Mouse (Mus musculus) MEL (cell line): ENCODE data around the gene Dph1. TPM values are rescaled to one million over a fixed set of nuclear protein-coding genes. Genes with fewer than 3 reads are reported as not detected.

ENCODE experiments used
- DNase-seq: peaks from one replicate; pipeline ENCODE4 v3.0.0; 2011; ENCODE audit warnings: low read depth, low spot score
- H3K27ac ChIP-seq: 2 replicates; pipeline ENCODE4 v1.5.1; 2012; ENCODE audit warnings: low read depth, mild to moderate bottlenecking, control low read depth, low read length, moderate library complexity; ENCODE audit not compliant: control insufficient read depth
- H3K27me3 ChIP-seq, 2 experiments: fragments of 150-350 bp in 1 of 2; sonication (generic) in 1 of 2; 2 replicates each; pipeline ENCODE4 v1.6.1; 2012; ENCODE audit warnings: low read length in 2 of 2, mild to moderate bottlenecking in 2 of 2, improper control_type of control experiment in 1 of 2, moderate library complexity in 1 of 2; ENCODE audit not compliant: insufficient read depth in 2 of 2, control insufficient read depth in 1 of 2
- H3K36me3 ChIP-seq, 2 experiments: 2 replicates each; pipeline ENCODE4 v1.6.1; 2012 to 2014; ENCODE audit warnings: low read length in 2 of 2, improper control_type of control experiment in 1 of 2, inconsistent platforms in 1 of 2, mild to moderate bottlenecking in 1 of 2; ENCODE audit not compliant: insufficient read depth in 2 of 2, control insufficient read depth in 1 of 2
- H3K4me1 ChIP-seq, 2 experiments: fragments of 150-350 bp in 1 of 2; sonication (generic) in 1 of 2; 2 replicates each; pipeline ENCODE4 v1.6.1; 2012; ENCODE audit warnings: low read length in 2 of 2, improper control_type of control experiment in 1 of 2, mild to moderate bottlenecking in 1 of 2; ENCODE audit not compliant: insufficient read depth in 2 of 2, control insufficient read depth in 1 of 2
- H3K4me3 ChIP-seq, 2 experiments: fragments of 150-350 bp in 1 of 2; sonication (generic) in 1 of 2; 2 replicates each; pipeline ENCODE4 v1.5.1; 2012; ENCODE audit warnings: low read depth in 2 of 2, low read length in 2 of 2, mild to moderate bottlenecking in 2 of 2, moderate library complexity in 2 of 2, control low read depth in 1 of 2, improper control_type of control experiment in 1 of 2; ENCODE audit not compliant: control insufficient read depth in 1 of 2, insufficient read depth in 1 of 2
- H3K79me2 ChIP-seq: 2 replicates; pipeline ENCODE4 v1.6.1; 2012; ENCODE audit warnings: mild to moderate bottlenecking, low read length, moderate library complexity; ENCODE audit not compliant: control insufficient read depth, poor library complexity, insufficient read depth
- H3K9ac ChIP-seq: 2 replicates; pipeline ENCODE4 v1.6.1; 2012; ENCODE audit warnings: low read depth, mild to moderate bottlenecking, control low read depth, low read length, moderate library complexity; ENCODE audit not compliant: control insufficient read depth, poor library complexity, severe bottlenecking
- H3K9me3 ChIP-seq: fragments of 150-350 bp; sonication (generic); replicated peaks from 2 replicates; pipeline ENCODE4 v1.6.1; 2012; ENCODE audit warnings: mild to moderate bottlenecking, low read length, improper control_type of control experiment, moderate library complexity; ENCODE audit not compliant: insufficient read depth
- BHLHE40 ChIP-seq: IDR thresholded peaks from 2 replicates; pipeline ENCODE4 v1.6.1; 2012; ENCODE audit warnings: low read depth, mild to moderate bottlenecking, inconsistent platforms, low read length, improper control_type of control experiment, borderline replicate concordance
- CHD2 ChIP-seq: IDR thresholded peaks from 2 replicates; pipeline ENCODE4 v1.6.1; 2011; ENCODE audit warnings: low read length, improper control_type of control experiment
- CTCF ChIP-seq, 3 experiments: IDR thresholded peaks in 2 of 3; conservative IDR thresholded peaks in 1 of 3; 2 replicates each; pipeline ENCODE4 v1.5.1; 2011 to 2012; ENCODE audit warnings: low read length in 3 of 3, low read depth in 2 of 3, mild to moderate bottlenecking in 2 of 3, improper control_type of control experiment in 1 of 3, inconsistent platforms in 1 of 3, mixed read lengths in 1 of 3, moderate library complexity in 1 of 3; ENCODE audit not compliant: control insufficient read depth in 1 of 3, insufficient read depth in 1 of 3, poor library complexity in 1 of 3, severe bottlenecking in 1 of 3
- E2F4 ChIP-seq: IDR thresholded peaks from 2 replicates; pipeline ENCODE4 v1.6.1; 2011; ENCODE audit warnings: low read depth, low read length, improper control_type of control experiment, borderline replicate concordance
- ELF1 ChIP-seq: IDR thresholded peaks from 2 replicates; pipeline ENCODE4 v1.6.1; 2014; ENCODE audit warnings: low read depth, mild to moderate bottlenecking, inconsistent platforms, low read length, improper control_type of control experiment, moderate library complexity
- EP300 ChIP-seq, 2 experiments: IDR thresholded peaks; 2 replicates each; pipeline ENCODE4 v1.6.1; 2011; ENCODE audit warnings: improper control_type of control experiment in 2 of 2, low read length in 2 of 2, low read depth in 1 of 2, mild to moderate bottlenecking in 1 of 2
- GATA1 ChIP-seq: IDR thresholded peaks from 2 replicates; pipeline ENCODE4 v1.6.1; 2011; ENCODE audit warnings: low read depth, low read length, improper control_type of control experiment
- JUND ChIP-seq: IDR thresholded peaks from 2 replicates; pipeline ENCODE4 v1.6.1; 2011; ENCODE audit warnings: low read depth, mild to moderate bottlenecking, improper control_type of control experiment, low read length
- MAFK ChIP-seq: IDR thresholded peaks from 2 replicates; pipeline ENCODE4 v1.6.1; 2011; ENCODE audit warnings: low read depth, mild to moderate bottlenecking, low read length, improper control_type of control experiment, borderline replicate concordance
- MEF2A ChIP-seq: IDR thresholded peaks from 2 replicates; pipeline ENCODE4 v1.6.1; 2014; ENCODE audit warnings: low read depth, mild to moderate bottlenecking, inconsistent platforms, low read length, improper control_type of control experiment; ENCODE audit not compliant: poor library complexity, insufficient replicate concordance, severe bottlenecking; ENCODE audit errors: extremely low read depth
- MXI1 ChIP-seq: IDR thresholded peaks from 2 replicates; pipeline ENCODE4 v1.6.1; 2011; ENCODE audit warnings: mild to moderate bottlenecking, low read depth, low read length, improper control_type of control experiment
- MYC ChIP-seq: IDR thresholded peaks from 2 replicates; pipeline ENCODE4 v1.6.1; 2011; ENCODE audit warnings: low read depth, mild to moderate bottlenecking, low read length, improper control_type of control experiment, moderate library complexity
- NRF1 ChIP-seq: IDR thresholded peaks from 2 replicates; pipeline ENCODE4 v1.6.1; 2014; ENCODE audit warnings: low read depth, mild to moderate bottlenecking, inconsistent platforms, low read length, improper control_type of control experiment, moderate library complexity; ENCODE audit not compliant: poor library complexity, insufficient read depth, severe bottlenecking
- RAD21 ChIP-seq: IDR thresholded peaks from 2 replicates; pipeline ENCODE4 v1.6.1; 2011; ENCODE audit warnings: mild to moderate bottlenecking, low read depth, low read length, improper control_type of control experiment
- RCOR1 ChIP-seq: IDR thresholded peaks from 2 replicates; pipeline ENCODE4 v1.6.1; 2012; ENCODE audit warnings: low read depth, mild to moderate bottlenecking, inconsistent platforms, low read length, improper control_type of control experiment
- SMC3 ChIP-seq: IDR thresholded peaks from 2 replicates; pipeline ENCODE4 v1.6.1; 2011; ENCODE audit warnings: low read depth, low read length, improper control_type of control experiment
- TAL1 ChIP-seq: IDR thresholded peaks from 2 replicates; pipeline ENCODE4 v1.6.1; 2012; ENCODE audit warnings: mild to moderate bottlenecking, inconsistent platforms, low read length, moderate library complexity, mixed read lengths
- USF2 ChIP-seq, 2 experiments: IDR thresholded peaks; 2 replicates each; pipeline ENCODE4 v1.6.1; 2011 to 2012; ENCODE audit warnings: improper control_type of control experiment in 2 of 2, low read length in 2 of 2, borderline replicate concordance in 1 of 2, inconsistent platforms in 1 of 2, low read depth in 1 of 2, mild to moderate bottlenecking in 1 of 2; ENCODE audit not compliant: insufficient read depth in 1 of 2
- ZKSCAN1 ChIP-seq: IDR thresholded peaks from 2 replicates; pipeline ENCODE4 v1.6.1; 2012; ENCODE audit warnings: low read depth, mild to moderate bottlenecking, inconsistent platforms, low read length, improper control_type of control experiment, moderate library complexity
- polyA plus RNA-seq, 2 experiments: library from polyadenylated mRNA; stranded (reverse) in 1 of 2; unstranded in 1 of 2; fragments of >175 nt in 1 of 2; fragments of >200 nt in 1 of 2; gene quantifications; 2 replicates each; pipeline versions ENCODE4 v1.2.1 to v1.2.4; 2012; ENCODE audit warnings: low replicate concordance in 2 of 2, low read depth in 1 of 2; ENCODE audit not compliant: insufficient read length in 2 of 2, insufficient read depth in 1 of 2, missing spikeins in 1 of 2
- total RNA-seq: library from RNA; depleted of rRNA; stranded (reverse); fragments of 300-350 nt; gene quantifications from 2 replicates; pipeline ENCODE4 v1.2.3, GENCODE M21; 2012

The Dph1 gene
- total and polyA plus RNA-seq, 3 experiments, result 58.4 to 59.5 TPM; not detected in 1

DNA sequence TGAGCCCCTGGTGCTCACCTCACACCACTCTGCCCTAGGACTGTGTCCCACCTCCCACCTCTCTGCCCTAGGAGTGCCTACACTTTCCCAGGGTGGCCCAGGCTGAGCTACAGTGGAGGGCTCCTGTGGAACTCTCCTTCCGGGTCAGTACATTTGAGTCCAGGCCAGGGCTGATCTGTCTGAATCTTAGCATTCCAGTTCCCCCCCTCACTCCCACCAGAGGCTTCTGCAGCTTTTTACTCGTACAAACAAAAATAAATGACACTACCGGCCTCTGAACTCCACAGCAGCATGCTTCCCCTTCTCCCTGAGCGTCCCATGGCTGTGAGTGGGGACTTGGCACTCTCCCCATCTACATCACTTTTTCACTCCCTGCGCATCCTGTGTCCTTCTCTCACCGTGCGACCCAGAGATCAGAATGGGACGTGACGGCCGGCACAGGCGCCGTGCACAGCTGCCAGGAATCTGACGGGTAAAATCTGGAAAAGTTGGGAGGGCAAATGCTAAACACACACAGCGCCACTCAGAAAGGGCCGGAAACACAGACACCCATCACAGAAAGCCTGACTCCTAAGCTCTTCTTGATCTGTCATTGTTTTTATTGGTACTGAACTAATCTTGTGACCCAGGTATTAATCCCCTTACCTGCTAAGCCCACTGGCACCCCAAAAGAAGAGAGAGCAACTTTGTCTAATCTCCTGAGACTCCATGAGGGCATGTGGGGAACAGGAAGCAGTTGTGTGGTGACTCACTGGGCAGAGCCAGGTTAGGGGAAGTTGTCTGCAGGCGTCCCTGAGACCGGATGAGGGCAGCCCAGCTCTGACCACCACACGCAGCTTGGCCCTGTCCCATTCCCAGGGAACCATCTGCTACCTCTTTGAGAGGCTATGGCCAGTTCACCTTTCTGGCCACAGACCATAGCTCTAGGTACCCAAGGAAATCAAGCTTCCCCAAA lies 38.2 kb downstream of the Dph1 start:
- no peaks in the 10 kb centered on the region for H3K27me3 ChIP-seq
- no peaks in the 10 kb centered on the region for H3K9me3 ChIP-seq
- no peak for TF ChIP-seq BHLHE40
- TF ChIP-seq RAD21, result no peak
- no peak for TF ChIP-seq USF2 (IDR thresholded peaks at IDR 0.05; ENCODE audit: borderline replicate concordance in 1 of 2, insufficient read depth in 1 of 2, low read depth in 1 of 2, low read length in 2 of 2)
- no peak for TF ChIP-seq MEF2A
- 0 out of 2 replicates have a peak, but pooled peaks have one; percentile 15 for TF ChIP-seq TAL1
- no peak for TF ChIP-seq GATA1
- no peak for TF ChIP-seq ZKSCAN1
- TF ChIP-seq SMC3, result no peak
- TF ChIP-seq JUND, result peak; percentile 35; the same call in 1 of the 2 replicates
- TF ChIP-seq CTCF (IDR thresholded peaks at IDR 0.05 in 2 of 3, conservative IDR thresholded peaks at IDR 0.05 in 1 of 3; ENCODE audit: control insufficient read depth in 1 of 3, insufficient read depth in 1 of 3, low read depth in 2 of 3, low read length in 3 of 3, poor library complexity in 1 of 3, severe bottlenecking in 1 of 3), result no peak
- TF ChIP-seq RCOR1, result no peak
- no peak for TF ChIP-seq CHD2
- TF ChIP-seq E2F4, result no peak
- TF ChIP-seq MXI1, result no peak
- 0 out of 2 replicates have a peak, but pooled peaks have one; percentile 33 for TF ChIP-seq MYC
- TF ChIP-seq EP300 (IDR thresholded peaks at IDR 0.05; ENCODE audit: low read depth in 1 of 2, low read length in 2 of 2), result peak; percentile 27 to 62; a peak in 2 of 4 replicates
- no peak for TF ChIP-seq MAFK
- no peak for TF ChIP-seq NRF1
- TF ChIP-seq ELF1, result no peak
- TF ChIP-seq, all 39 proteins: peak for 4
- Histone ChIP-seq H3K4me1 (peaks cover 8 to 21% of the 10 kb centered on the region in 2 experiments), H3K9ac (no peak overlapping the region), H3K27ac (no peak overlapping the region; the same call in 1 of the 2 replicates), H3K4me3 (no peak overlapping the region), H3K79me2 (no peaks in the 10 kb centered on the region), H3K36me3 (peaks cover 7 to 17% of the 10 kb centered on the region in 2 experiments)
- DNase-seq, result peak; percentile 68
